Mouse (Mus musculus): ENCODE measurements around the gene Catsperd. TPM values are rescaled to one million over a fixed set of nuclear protein-coding genes. Genes with fewer than 3 reads are reported as not detected.
"Not testable (repeated sequence)": the region's sequence is repeated elsewhere in the genome, so short reads cannot be mapped to it uniquely, and the experiment has no call there.

Catsperd gene
- total and polyA plus RNA-seq, 3 experiments, result 0.16 to 0.36 (median 0.21) TPM

GRCm38 (mm10) chr17:56613893-56614292 lies 14.1 kb upstream of the Catsperd start:
- H3K36me3 ChIP-seq (replicated peaks in 1 of 2; ENCODE audit: control insufficient read depth in 1 of 2, insufficient read depth in 1 of 2, low read length in 1 of 2), result peaks cover 51 to 53% of the 10 kb centered on the region in 2 experiments
- H3K4me3 ChIP-seq (replicated peaks in 1 of 3; ENCODE audit: low read depth in 2 of 3, low read length in 2 of 3, poor library complexity in 1 of 3), result peak overlapping the region; percentile 70 to 84 (median 82)
- H3K27me3 ChIP-seq (replicated peaks); in situ Hi-C loops (cut with MboI; ENCODE audit: low pct_ligation_motif_present, low pct_unique_long_range_greater_than_20kb, low sequenced_read_pairs); DNase-seq (ENCODE audit: extremely low read depth); dilution Hi-C loops (cut with MboI; ENCODE audit: extremely low pct_ligation_motif_present, extremely low pct_unique_long_range_greater_than_20kb, low sequenced_read_pairs); H3K9me3 ChIP-seq (replicated peaks; ENCODE audit: low read length): not testable (repeated sequence)
- H3K9ac ChIP-seq (ENCODE audit: insufficient read depth, low read depth), result peak overlapping the region; percentile 71
- H3K4me2 ChIP-seq (ENCODE audit: insufficient read depth, low read depth, poor library complexity, severe bottlenecking), result peak overlapping the region; percentile 62
- H3K4me1 ChIP-seq (ENCODE audit: control insufficient read depth in 1 of 2, insufficient read depth in 2 of 2), result peaks cover 21 to 51% of the 10 kb centered on the region in 2 experiments
- H3K79me2 ChIP-seq (replicated peaks; ENCODE audit: control insufficient read depth, extremely low read depth, insufficient read depth, poor library complexity, severe bottlenecking), result peaks cover 43% of the 10 kb centered on the region
- H3K27ac ChIP-seq (ENCODE audit: insufficient read depth, low read depth), result peak overlapping the region; percentile 85

GRCm38 (mm10) chr17:56614391-56615135 lies 13.4 kb upstream of the Catsperd start:
- TF ChIP-seq ZNF384 (IDR thresholded peaks at IDR 0.05; ENCODE audit: low read depth, low read length), result no peak
- TF ChIP-seq TCF12 (IDR thresholded peaks at IDR 0.05; ENCODE audit: low read depth, low read length), result 0 out of 2 replicates have a peak, but pooled peaks have one; percentile 25
- no peak for TF ChIP-seq EP300 (IDR thresholded peaks at IDR 0.05; ENCODE audit: low read length)
- TF ChIP-seq ZMIZ1 (IDR thresholded peaks at IDR 0.05; ENCODE audit: low read depth, low read length), result peak; percentile 62; the same call in 1 of the 2 replicates
- peak; percentile 93 for TF ChIP-seq POLR2AphosphoS2 (IDR thresholded peaks at IDR 0.05; ENCODE audit: low read depth, low read length)
- peak; percentile 52 for TF ChIP-seq POLR2A (IDR thresholded peaks at IDR 0.05; ENCODE audit: low read depth, low read length)
- TF ChIP-seq CHD2 (IDR thresholded peaks at IDR 0.05; ENCODE audit: low read length), result 0 out of 2 replicates have a peak, but pooled peaks have one; percentile 58
- TF ChIP-seq CTCF (conservative IDR thresholded peaks at IDR 0.05 in 1 of 2, IDR thresholded peaks at IDR 0.05 in 1 of 2; ENCODE audit: low read depth in 2 of 2, low read length in 2 of 2), result peak in 1 of 2 experiments; percentile 5; a peak in 1 of 4 replicates
- peaks cover 21 to 51% of the 10 kb centered on the region in 2 experiments for H3K4me1 ChIP-seq (ENCODE audit: control insufficient read depth in 1 of 2, insufficient read depth in 2 of 2)
- H3K36me3 ChIP-seq (replicated peaks in 1 of 2; ENCODE audit: control insufficient read depth in 1 of 2, insufficient read depth in 1 of 2, low read length in 1 of 2), result peaks cover 58 to 60% of the 10 kb centered on the region in 2 experiments
- peak overlapping the region; percentile 85; the same call in 1 of the 2 replicates for H3K27ac ChIP-seq (ENCODE audit: insufficient read depth, low read depth)
- dilution Hi-C loops (cut with MboI; ENCODE audit: extremely low pct_ligation_motif_present, extremely low pct_unique_long_range_greater_than_20kb, low sequenced_read_pairs) (no loop called here), in situ Hi-C loops (cut with MboI; ENCODE audit: low pct_ligation_motif_present, low pct_unique_long_range_greater_than_20kb, low sequenced_read_pairs) (no loop called here)
- no peaks in the 10 kb centered on the region for H3K27me3 ChIP-seq (replicated peaks)
- H3K9ac ChIP-seq (ENCODE audit: insufficient read depth, low read depth), result peak overlapping the region; percentile 71
- peak overlapping the region; percentile 62 for H3K4me2 ChIP-seq (ENCODE audit: insufficient read depth, low read depth, poor library complexity, severe bottlenecking)
- H3K9me3 ChIP-seq (replicated peaks; ENCODE audit: low read length), result no peaks in the 10 kb centered on the region
- H3K79me2 ChIP-seq (replicated peaks; ENCODE audit: control insufficient read depth, extremely low read depth, insufficient read depth, poor library complexity, severe bottlenecking), result peaks cover 38% of the 10 kb centered on the region
- DNase-seq (ENCODE audit: extremely low read depth), result no peak
- peak overlapping the region; percentile 70 to 84 (median 82) for H3K4me3 ChIP-seq (replicated peaks in 1 of 3; ENCODE audit: low read depth in 2 of 3, low read length in 2 of 3, poor library complexity in 1 of 3)

- Histone ChIP-seq H3K27me3 (replicated peaks) (no peaks in the 10 kb centered on the region), H3K4me2 (ENCODE audit: insufficient read depth, low read depth, poor library complexity, severe bottlenecking) (peak overlapping the region; percentile 62), H3K9ac (ENCODE audit: insufficient read depth, low read depth) (no peak overlapping the region), H3K36me3 (replicated peaks in 1 of 2; ENCODE audit: control insufficient read depth in 1 of 2, insufficient read depth in 1 of 2, low read length in 1 of 2) (peaks cover 65 to 67% of the 10 kb centered on the region in 2 experiments), H3K27ac (ENCODE audit: insufficient read depth, low read depth) (no peak overlapping the region), H3K4me1 (ENCODE audit: control insufficient read depth in 1 of 2, insufficient read depth in 2 of 2) (peaks cover 21 to 49% of the 10 kb centered on the region in 2 experiments), H3K79me2 (replicated peaks; ENCODE audit: control insufficient read depth, extremely low read depth, insufficient read depth, poor library complexity, severe bottlenecking) (peaks cover 37% of the 10 kb centered on the region), H3K4me3 (replicated peaks in 1 of 3; ENCODE audit: low read depth in 2 of 3, low read length in 2 of 3, poor library complexity in 1 of 3) (peak overlapping the region in 2 of 3 experiments; percentile 82 to 84), H3K9me3 (replicated peaks; ENCODE audit: low read length) (no peaks in the 10 kb centered on the region)
- no peak for TF ChIP-seq TCF12 (IDR thresholded peaks at IDR 0.05; ENCODE audit: low read depth, low read length)
- peak; percentile 21; the same call in 1 of the 2 replicates for TF ChIP-seq CHD2 (IDR thresholded peaks at IDR 0.05; ENCODE audit: low read length)
- TF ChIP-seq MEF2A (IDR thresholded peaks at IDR 0.05; ENCODE audit: borderline replicate concordance, low read depth, low read length), result no peak
- no peak for TF ChIP-seq EP300 (IDR thresholded peaks at IDR 0.05; ENCODE audit: low read length)
- TF ChIP-seq ZMIZ1 (IDR thresholded peaks at IDR 0.05; ENCODE audit: low read depth, low read length), result peak; percentile 28; the same call in 1 of the 2 replicates
- TF ChIP-seq RAD21 (IDR thresholded peaks at IDR 0.05; ENCODE audit: low read depth, low read length), result no peak
- dilution Hi-C loops (cut with MboI; ENCODE audit: extremely low pct_ligation_motif_present, extremely low pct_unique_long_range_greater_than_20kb, low sequenced_read_pairs), result no loop called here
- no peak for DNase-seq (ENCODE audit: extremely low read depth)
- in situ Hi-C loops (cut with MboI; ENCODE audit: low pct_ligation_motif_present, low pct_unique_long_range_greater_than_20kb, low sequenced_read_pairs), result no loop called here
Observed at GRCm38 (mm10) chr17:56615136-56615784, 12.7 kb upstream of the Catsperd start.
